Mouse (Mus musculus): ENCODE measurements around the gene AB124611.
"Not testable (repeated sequence)": the region's sequence is repeated elsewhere in the genome, so short reads cannot be mapped to it uniquely, and the experiment has no call there.

AB124611 gene

GRCm38 (mm10) chr9:21525937-21526633 is at the start of gene AB124611:
Gene AB124611, plus strand, starts transcription at chr9:21526176.
- in situ Hi-C loops (cut with MboI, MseI) = no loop called here

GRCm38 (mm10) chr9:21477707-21478106 is 48.3 kb upstream of the AB124611 start:
- in situ Hi-C loops (cut with MboI, MseI) = no loop called here

DNA sequence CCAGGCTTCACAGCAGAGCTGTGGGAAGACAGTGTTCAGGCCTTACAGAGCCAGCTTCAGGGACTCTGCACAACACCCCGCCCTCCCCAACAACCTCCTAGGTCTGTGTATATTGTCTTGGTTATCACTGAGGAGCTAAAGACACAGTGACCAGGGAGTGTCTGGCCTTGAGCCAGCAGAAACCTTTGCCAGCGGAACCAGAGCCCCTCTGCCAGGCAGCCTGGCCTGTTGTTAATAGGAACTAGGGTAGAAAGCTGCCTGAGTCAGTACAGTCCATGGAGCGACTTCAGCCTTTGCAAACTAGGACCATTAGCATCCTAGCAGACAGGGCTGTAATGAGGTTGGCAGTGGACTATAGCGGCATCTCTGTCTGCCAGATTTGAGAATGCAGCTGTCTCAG is 41.9 kb upstream of the AB124611 start:
- in situ Hi-C loops (cut with MboI, MseI) = no loop called here

DNA sequence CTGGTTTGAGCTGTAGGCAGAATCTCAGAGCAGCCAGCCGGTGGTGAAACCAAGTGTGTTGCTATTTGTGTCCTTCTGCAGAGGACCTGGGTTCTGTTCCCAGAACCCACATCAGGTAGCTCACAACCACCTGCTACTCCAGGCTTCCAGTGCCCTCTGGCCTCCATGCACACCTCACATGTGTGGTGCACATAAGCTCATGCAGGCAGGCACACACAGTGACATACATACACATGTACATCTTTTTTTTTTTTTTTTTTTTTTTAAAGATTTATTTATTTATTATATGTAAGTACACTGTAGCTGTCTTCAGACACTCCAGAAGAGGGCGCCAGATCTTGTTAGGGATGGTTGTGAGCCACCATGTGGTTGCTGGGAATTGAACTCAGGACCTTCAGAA is 37.7 kb upstream of the AB124611 start:
- in situ Hi-C loops (cut with MboI, MseI) = not testable (repeated sequence)

- in situ Hi-C loops (cut with MboI, MseI) = no loop called here
Measured at GRCm38 (mm10) chr9:21490696-21491095, 35.3 kb upstream of the AB124611 start.

DNA sequence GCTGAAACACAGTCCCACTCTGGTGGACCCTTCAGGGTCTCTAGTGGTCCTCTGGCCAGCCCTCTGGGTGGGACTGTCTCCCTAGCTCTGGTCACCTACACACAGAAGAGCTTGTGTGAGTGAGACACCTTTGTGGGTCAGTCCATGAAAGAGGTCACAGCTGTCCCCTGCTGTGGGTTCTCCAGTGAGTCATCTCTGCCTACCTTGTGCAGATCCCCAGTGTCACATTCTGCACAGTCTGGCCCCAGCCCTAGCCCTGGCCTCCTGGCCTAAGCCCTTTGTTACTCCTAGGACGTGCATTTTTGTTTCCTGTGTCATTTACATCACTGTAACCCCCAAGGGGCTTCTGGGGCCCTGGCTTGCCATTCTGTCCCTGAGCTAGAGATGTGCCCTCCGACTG is 32.1 kb upstream of the AB124611 start:
- in situ Hi-C loops (cut with MboI, MseI) = no loop called here

GRCm38 (mm10) chr9:21494726-21495125 is 31.2 kb upstream of the AB124611 start:
- in situ Hi-C loops (cut with MboI, MseI) = no loop called here

GRCm38 (mm10) chr9:21496308-21497049 is 29.5 kb upstream of the AB124611 start:
- in situ Hi-C loops (cut with MboI, MseI) = no loop called here

GRCm38 (mm10) chr9:21497050-21497542 is 28.9 kb upstream of the AB124611 start:
- in situ Hi-C loops (cut with MboI, MseI) = no loop called here

DNA sequence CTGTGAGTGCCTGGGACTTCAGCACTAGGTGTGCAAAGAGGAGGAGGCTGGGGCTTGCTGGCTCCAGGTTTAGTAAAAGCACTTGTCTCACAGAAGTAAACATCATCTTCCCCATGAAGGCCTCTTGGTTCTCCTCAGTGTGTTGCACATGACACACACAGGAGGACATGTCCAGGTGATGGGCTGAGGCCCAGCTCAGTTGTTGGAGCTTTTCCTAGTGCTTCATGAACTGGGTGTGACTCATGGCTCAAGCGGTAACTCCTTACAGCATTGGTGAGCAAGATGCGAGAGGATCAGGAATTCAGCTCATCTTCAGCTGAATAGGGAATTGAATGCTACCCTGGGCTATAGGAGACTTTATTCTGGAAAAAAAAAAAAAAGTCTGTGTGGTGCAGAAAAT is 28.3 kb upstream of the AB124611 start:
- in situ Hi-C loops (cut with MboI, MseI) = no loop called here

DNA sequence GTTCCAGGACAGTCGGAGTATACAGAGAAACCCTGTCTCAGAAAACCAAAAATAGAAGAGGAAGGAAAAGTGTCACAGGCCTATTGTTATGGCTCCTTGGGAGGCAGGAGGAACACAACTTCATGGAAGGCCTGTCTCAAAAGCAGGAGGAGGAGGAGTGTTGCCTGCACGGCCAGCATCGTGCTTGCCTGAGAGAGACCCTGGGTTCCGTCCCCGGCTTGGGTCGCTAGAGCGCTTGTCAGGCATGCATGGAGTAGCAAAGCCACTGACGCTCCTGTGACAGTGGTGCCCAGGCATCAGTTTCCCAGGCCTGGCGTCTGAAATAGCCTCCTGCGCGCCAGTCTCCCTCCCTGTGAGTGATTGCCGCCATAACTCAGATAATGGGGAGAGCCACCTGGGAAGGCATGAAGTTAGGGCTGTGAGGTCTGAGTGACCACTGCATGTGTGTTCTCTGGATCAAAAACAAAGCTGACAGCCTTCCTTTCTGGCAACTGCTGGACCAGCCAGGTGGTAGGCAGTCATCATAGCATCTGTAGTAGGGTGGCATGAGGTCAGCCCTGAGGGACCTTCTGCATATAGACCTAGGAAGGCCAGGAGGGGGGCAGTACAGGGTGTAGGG is 27.6 kb upstream of the AB124611 start:
- in situ Hi-C loops (cut with MboI, MseI) = no loop called here

DNA sequence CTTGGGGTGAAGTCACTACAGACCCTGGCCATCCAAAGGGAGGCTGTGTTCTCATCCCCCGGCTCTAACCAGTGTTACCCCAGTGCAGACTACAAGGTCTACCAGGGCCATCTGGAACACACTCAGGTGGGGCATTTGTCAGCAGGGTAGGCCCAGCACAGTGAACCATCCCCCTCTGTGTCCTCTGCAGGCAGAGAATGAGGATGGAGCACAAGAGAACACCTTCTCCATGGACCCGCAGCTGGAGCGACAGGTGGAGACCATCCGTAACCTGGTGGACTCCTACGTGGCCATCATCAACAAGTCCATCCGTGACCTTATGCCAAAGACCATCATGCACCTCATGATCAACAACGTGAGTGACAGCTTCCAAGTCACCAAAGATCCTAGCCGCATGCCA is 22.6 kb upstream of the AB124611 start:
- in situ Hi-C loops (cut with MboI, MseI) = no loop called here

- in situ Hi-C loops (cut with MboI, MseI) = no loop called here
Measured at GRCm38 (mm10) chr9:21505767-21506166, 20.2 kb upstream of the AB124611 start.

DNA sequence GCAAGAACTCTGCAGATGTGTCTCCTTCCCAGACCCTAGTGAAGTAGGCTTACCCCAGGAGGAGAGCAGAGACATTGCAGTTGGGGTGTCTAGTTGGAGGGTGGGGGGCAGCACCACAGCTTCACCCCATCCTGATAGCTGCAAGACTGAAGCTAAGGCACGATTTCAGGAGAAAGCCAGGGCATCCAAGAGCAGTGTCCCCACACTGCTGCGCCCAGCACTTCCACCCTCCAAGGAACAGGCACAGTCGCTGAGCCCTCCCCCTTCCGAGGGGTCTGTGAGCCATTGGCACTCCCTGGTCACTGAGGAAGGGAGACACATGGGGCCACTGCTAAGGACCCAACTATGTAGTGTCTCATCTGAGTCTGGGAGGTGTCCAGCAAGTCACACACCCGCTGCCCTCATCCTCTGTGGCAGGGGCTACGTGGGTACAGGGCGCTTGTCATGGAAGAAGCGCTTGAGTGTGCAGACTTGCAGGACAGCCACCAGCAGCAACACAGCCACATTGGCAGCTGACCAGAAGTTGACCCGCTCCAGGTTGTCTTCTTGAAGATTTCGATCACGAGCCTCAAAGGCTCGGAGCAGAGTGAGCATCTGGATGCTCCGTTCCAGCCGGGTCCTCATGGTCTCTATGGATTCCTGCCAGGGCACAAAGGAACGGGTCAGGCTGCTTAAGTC is 18.1 kb upstream of the AB124611 start:
- in situ Hi-C loops (cut with MboI, MseI) = no loop called here

- in situ Hi-C loops (cut with MboI, MseI) = no loop called here
Measured at GRCm38 (mm10) chr9:21508871-21509404, 17.0 kb upstream of the AB124611 start.

- in situ Hi-C loops (cut with MboI, MseI) = no loop called here
Measured at GRCm38 (mm10) chr9:21509772-21510688, 15.9 kb upstream of the AB124611 start, which contains the start of gene Tmed1. Gene Tmed1, minus strand, starts transcription at chr9:21510252.

DNA sequence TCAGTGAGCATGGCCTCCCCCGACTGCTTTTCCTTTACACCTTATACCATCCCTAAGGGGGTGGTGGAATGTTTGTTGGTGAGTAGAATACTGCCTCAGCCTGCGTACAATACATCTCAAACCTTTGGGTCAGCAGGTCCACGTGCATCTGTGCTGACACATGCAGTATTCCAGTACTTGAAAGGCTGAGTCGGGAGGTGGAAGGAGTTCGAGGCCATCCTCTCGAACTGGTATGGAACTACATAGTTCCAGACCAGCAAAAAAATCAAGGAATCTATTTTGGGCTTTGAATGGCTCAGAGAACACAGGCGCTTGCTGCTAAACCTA is 15.3 kb upstream of the AB124611 start:
- in situ Hi-C loops (cut with MboI, MseI) = no loop called here

- in situ Hi-C loops (cut with MboI, MseI) = no loop called here
Measured at GRCm38 (mm10) chr9:21511052-21511451, 14.9 kb upstream of the AB124611 start.

DNA sequence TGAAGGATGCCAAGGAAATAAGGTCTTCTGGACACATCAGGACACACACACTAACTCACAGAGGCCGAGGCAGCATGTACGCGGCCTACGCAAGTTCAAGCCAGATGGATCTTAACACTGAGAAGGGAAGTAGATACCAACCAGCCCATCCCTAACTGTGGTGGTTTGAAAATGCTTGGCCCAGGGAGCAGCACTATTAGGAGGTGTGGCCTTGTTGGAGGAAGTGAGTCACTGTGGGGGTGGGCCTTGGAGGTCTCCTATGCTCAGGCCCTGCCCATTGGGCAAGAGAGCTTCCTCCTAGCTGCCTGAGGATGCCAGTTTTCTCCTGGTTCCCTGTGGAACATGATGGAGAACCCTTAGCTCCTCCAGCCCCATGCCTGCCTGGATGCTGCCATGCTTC is 12.5 kb upstream of the AB124611 start:
- in situ Hi-C loops (cut with MboI, MseI) = no loop called here

DNA sequence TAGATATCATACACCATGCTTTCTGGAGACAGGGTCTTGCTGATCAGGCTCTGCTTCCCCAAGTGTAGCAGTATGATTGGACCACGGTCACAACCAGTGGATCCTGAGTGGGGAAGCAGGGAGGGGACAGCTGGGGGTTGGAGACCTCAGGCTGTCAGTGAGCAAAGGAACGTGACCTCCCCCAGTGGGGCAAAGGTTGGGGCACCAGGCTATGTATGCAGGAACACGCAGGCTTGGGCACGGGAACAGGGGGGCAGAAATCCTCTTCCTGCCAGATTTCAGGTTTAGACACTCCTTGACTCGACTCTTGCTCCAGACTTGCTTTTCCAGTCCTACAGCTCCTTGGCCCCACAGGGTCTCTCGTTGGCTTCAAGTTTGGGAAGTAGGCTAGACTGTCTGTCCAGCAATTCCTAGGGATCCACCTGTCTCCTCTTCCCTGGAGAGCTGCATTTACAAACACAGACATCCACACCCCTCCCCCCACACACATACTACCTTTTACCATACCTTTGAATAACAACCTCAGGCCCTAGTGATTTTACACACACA is 8.0 kb upstream of the AB124611 start:
- in situ Hi-C loops (cut with MboI, MseI) = no loop called here
